Mouse (Mus musculus): ENCODE measurements around the gene Acap2. TPM values are rescaled to one million over a fixed set of nuclear protein-coding genes. Genes with fewer than 3 reads are reported as not detected.
A peak's percentile ranks its signal among the peaks of the same experiment; 100 is the strongest.

Acap2 gene
- polyA plus RNA-seq, 2 experiments, result 24.8 to 24.9 TPM

GRCm38 (mm10) chr16:31241433-31241832 is 40.4 kb upstream of the Acap2 start:
- DNase-seq (ENCODE audit: low spot score), result no peak
- H3K9ac ChIP-seq (ENCODE audit: low read depth, low read length, severe bottlenecking), result no peak overlapping the region
- no peaks in the 10 kb centered on the region for H3K9me3 ChIP-seq (ENCODE audit: control insufficient read depth, low read length)
- no peaks in the 10 kb centered on the region for H3K27me3 ChIP-seq (ENCODE audit: control insufficient read depth, insufficient read depth, low read length)
- no peak for TF ChIP-seq POLR2A (IDR thresholded peaks at IDR 0.05; ENCODE audit: borderline replicate concordance, extremely low read depth, insufficient read depth, insufficient read length)
- no peak overlapping the region for H3K27ac ChIP-seq (replicated peaks; ENCODE audit: low read depth, low read length)
- no peak overlapping the region for H3K4me3 ChIP-seq (replicated peaks; ENCODE audit: low read length)
- no peak for ATAC-seq (ENCODE audit: low FRiP score, low read depth)
- H3K36me3 ChIP-seq (ENCODE audit: control insufficient read depth, insufficient read depth, low read length), result no peaks in the 10 kb centered on the region
- H3K4me1 ChIP-seq (ENCODE audit: control insufficient read depth, insufficient read depth, low read length), result no peaks in the 10 kb centered on the region
- 88% methylated on average over 9 of the region's 9 CpGs for WGBS
- no peak overlapping the region for H3K4me2 ChIP-seq (replicated peaks; ENCODE audit: low read depth, low read length, severe bottlenecking)

- Histone ChIP-seq H3K27me3 (ENCODE audit: control insufficient read depth, insufficient read depth, low read length) (no peaks in the 10 kb centered on the region), H3K4me3 (replicated peaks; ENCODE audit: low read length) (no peak overlapping the region), H3K27ac (replicated peaks; ENCODE audit: low read depth, low read length) (no peak overlapping the region), H3K36me3 (ENCODE audit: control insufficient read depth, insufficient read depth, low read length) (no peaks in the 10 kb centered on the region), H3K4me1 (ENCODE audit: control insufficient read depth, insufficient read depth, low read length) (peaks cover 4% of the 10 kb centered on the region; the same call in 1 of the 2 replicates), H3K9ac (ENCODE audit: low read depth, low read length, severe bottlenecking) (no peak overlapping the region), H3K9me3 (ENCODE audit: control insufficient read depth, low read length) (no peaks in the 10 kb centered on the region), H3K4me2 (replicated peaks; ENCODE audit: low read depth, low read length, severe bottlenecking) (no peak overlapping the region)
- DNase-seq (ENCODE audit: low spot score) (no peak), ATAC-seq (ENCODE audit: low FRiP score, low read depth) (no peak)
- 91% methylated on average over 8 of the region's 8 CpGs for WGBS
- TF ChIP-seq POLR2A (IDR thresholded peaks at IDR 0.05; ENCODE audit: borderline replicate concordance, extremely low read depth, insufficient read depth, insufficient read length), result no peak
Observed at GRCm38 (mm10) chr16:31240569-31240968, 39.5 kb upstream of the Acap2 start.

- Histone ChIP-seq H3K4me2 (replicated peaks; ENCODE audit: low read depth, low read length, severe bottlenecking) (no peak overlapping the region), H3K4me3 (replicated peaks; ENCODE audit: low read length) (no peak overlapping the region), H3K36me3 (ENCODE audit: control insufficient read depth, insufficient read depth, low read length) (no peaks in the 10 kb centered on the region), H3K27ac (replicated peaks; ENCODE audit: low read depth, low read length) (no peak overlapping the region), H3K9me3 (ENCODE audit: control insufficient read depth, low read length) (no peaks in the 10 kb centered on the region), H3K9ac (ENCODE audit: low read depth, low read length, severe bottlenecking) (no peak overlapping the region), H3K27me3 (ENCODE audit: control insufficient read depth, insufficient read depth, low read length) (no peaks in the 10 kb centered on the region), H3K4me1 (ENCODE audit: control insufficient read depth, insufficient read depth, low read length) (peaks cover 18% of the 10 kb centered on the region)
- no peak for TF ChIP-seq POLR2A (IDR thresholded peaks at IDR 0.05; ENCODE audit: borderline replicate concordance, extremely low read depth, insufficient read depth, insufficient read length)
- DNase-seq (ENCODE audit: low spot score) (no peak), ATAC-seq (ENCODE audit: low FRiP score, low read depth) (no peak)
- WGBS, result 77% methylated on average over 5 of the region's 5 CpGs
Observed at GRCm38 (mm10) chr16:31238281-31238680, 37.2 kb upstream of the Acap2 start.

GRCm38 (mm10) chr16:31235457-31236310 is 34.6 kb upstream of the Acap2 start:
- Histone ChIP-seq H3K27ac (replicated peaks; ENCODE audit: low read depth, low read length) (no peak overlapping the region), H3K27me3 (ENCODE audit: control insufficient read depth, insufficient read depth, low read length) (no peaks in the 10 kb centered on the region), H3K9ac (ENCODE audit: low read depth, low read length, severe bottlenecking) (no peak overlapping the region), H3K4me1 (ENCODE audit: control insufficient read depth, insufficient read depth, low read length) (peaks cover 22% of the 10 kb centered on the region), H3K4me2 (replicated peaks; ENCODE audit: low read depth, low read length, severe bottlenecking) (peak overlapping the region; percentile 38), H3K9me3 (ENCODE audit: control insufficient read depth, low read length) (no peaks in the 10 kb centered on the region), H3K4me3 (replicated peaks; ENCODE audit: low read length) (no peak overlapping the region), H3K36me3 (ENCODE audit: control insufficient read depth, insufficient read depth, low read length) (no peaks in the 10 kb centered on the region)
- ATAC-seq (ENCODE audit: low FRiP score, low read depth), result no peak
- no peak for DNase-seq (ENCODE audit: low spot score)
- no peak for TF ChIP-seq POLR2A (IDR thresholded peaks at IDR 0.05; ENCODE audit: borderline replicate concordance, extremely low read depth, insufficient read depth, insufficient read length)
- WGBS, result 9% methylated on average over 17 of the region's 18 CpGs

GRCm38 (mm10) chr16:31234808-31235456 is 33.9 kb upstream of the Acap2 start:
- H3K4me3 ChIP-seq (replicated peaks; ENCODE audit: low read length), result no peak overlapping the region
- no peak for DNase-seq (ENCODE audit: low spot score)
- ATAC-seq (ENCODE audit: low FRiP score, low read depth), result no peak
- H3K27ac ChIP-seq (replicated peaks; ENCODE audit: low read depth, low read length), result no peak overlapping the region
- no peaks in the 10 kb centered on the region for H3K27me3 ChIP-seq (ENCODE audit: control insufficient read depth, insufficient read depth, low read length)
- H3K9me3 ChIP-seq (ENCODE audit: control insufficient read depth, low read length), result no peaks in the 10 kb centered on the region
- peaks cover 22% of the 10 kb centered on the region for H3K4me1 ChIP-seq (ENCODE audit: control insufficient read depth, insufficient read depth, low read length)
- H3K4me2 ChIP-seq (replicated peaks; ENCODE audit: low read depth, low read length, severe bottlenecking), result no peak overlapping the region
- TF ChIP-seq POLR2A (IDR thresholded peaks at IDR 0.05; ENCODE audit: borderline replicate concordance, extremely low read depth, insufficient read depth, insufficient read length), result no peak
- H3K9ac ChIP-seq (ENCODE audit: low read depth, low read length, severe bottlenecking), result no peak overlapping the region
- no peaks in the 10 kb centered on the region for H3K36me3 ChIP-seq (ENCODE audit: control insufficient read depth, insufficient read depth, low read length)
- WGBS, result 73% methylated on average over 12 of the region's 12 CpGs

Data from limb, embryonic 14.5 days (tissue).